Mouse (Mus musculus) neural tube, embryonic 11.5 days (tissue): ENCODE measurements around the gene Oas1h. TPM values are rescaled to one million over a fixed set of nuclear protein-coding genes. Genes with fewer than 3 reads are reported as not detected.

ENCODE experiments used
- ATAC-seq: fragments of 200-750 bp; cut with Nextera tagmentation; 2 replicates; pipeline ENCODE4 v1.8.0; 2017; ENCODE audit warnings: moderate number of reproducible peaks, mild to moderate bottlenecking, moderate TSS enrichment, moderate library complexity; ENCODE audit not compliant: insufficient read depth, low FRiP score, low TSS enrichment
- DNase-seq: peaks from one replicate; pipeline ENCODE4 v3.0.0-alpha.2; 2015; ENCODE audit warnings: low spot score
- H3K27ac ChIP-seq: fragments of 300-500 bp; sonication (generic); 2 replicates; pipeline ENCODE4 v1.5.1; 2014; ENCODE audit warnings: low read depth, mild to moderate bottlenecking, low read length
- H3K27me3 ChIP-seq: fragments of 300-500 bp; sonication (generic); 2 replicates; pipeline ENCODE4 v1.6.1; 2014; ENCODE audit warnings: mild to moderate bottlenecking, low read length, mixed read lengths; ENCODE audit not compliant: control insufficient read depth, insufficient read depth
- H3K36me3 ChIP-seq: fragments of 300-500 bp; sonication (generic); 2 replicates; pipeline ENCODE4 v1.6.1; 2014; ENCODE audit warnings: mild to moderate bottlenecking, low read length, moderate library complexity, mixed read lengths; ENCODE audit not compliant: control insufficient read depth, insufficient read depth
- H3K4me1 ChIP-seq: fragments of 300-500 bp; sonication (generic); 2 replicates; pipeline ENCODE4 v1.6.1; 2014; ENCODE audit warnings: low read length, mixed read lengths; ENCODE audit not compliant: control insufficient read depth, insufficient read depth
- H3K4me2 ChIP-seq: fragments of 300-500 bp; sonication (generic); 2 replicates; pipeline ENCODE4 v1.6.1; 2014; ENCODE audit warnings: low read depth, mild to moderate bottlenecking, moderate library complexity
- H3K4me3 ChIP-seq: fragments of 300-500 bp; sonication (generic); 2 replicates; pipeline ENCODE4 v1.5.1; 2014; ENCODE audit warnings: low read depth, low read length
- H3K9ac ChIP-seq: fragments of 300-500 bp; sonication (generic); 2 replicates; pipeline ENCODE4 v1.6.1; 2014; ENCODE audit warnings: mild to moderate bottlenecking, low read length
- H3K9me3 ChIP-seq: fragments of 300-500 bp; sonication (generic); 2 replicates; pipeline ENCODE4 v1.6.1; 2016; ENCODE audit warnings: low read length; ENCODE audit not compliant: control insufficient read depth
- WGBS: fragments of 180-500 bp; shearing (Covaris S2); extraction: QIAGEN DNeasy Blood & Tissue Kit; methylation state at CpG from one replicate; pipeline ENCODE4 v1.1.7; 2014; 5-methylcytosine and 5-hydroxymethylcytosine counted together
- polyA plus RNA-seq: library from polyadenylated mRNA; unstranded; fragments of >200 nt; fragmentation: Nextera tagmentation; extraction: Ambion mirVana; gene quantifications from 2 replicates; pipeline ENCODE4 v1.2.1, GENCODE M21; 2014

Oas1h gene
- polyA plus RNA-seq: not detected in 2 replicates

- no peaks in the 10 kb centered on the region for H3K36me3 ChIP-seq
- DNase-seq (no peak), ATAC-seq (no peak)
- no peak within 1 kb of the TSS for H3K27ac ChIP-seq
- H3K9me3 ChIP-seq: no peaks in the 10 kb centered on the region
- no peaks in the 10 kb centered on the region for H3K4me1 ChIP-seq
- no peaks in the 10 kb centered on the region for H3K27me3 ChIP-seq
- no peak within 1 kb of the TSS for H3K4me2 ChIP-seq
- 56% methylated on average over 4 of the region's 4 CpGs for WGBS
- no peak within 1 kb of the TSS for H3K4me3 ChIP-seq
- no peak within 1 kb of the TSS for H3K9ac ChIP-seq
Observed at GRCm38 (mm10) chr5:120861121-120861520, at the start of gene Oas1h. Oas1h (plus strand) TSS chr5:120861421.

- 7% methylated on average over 18 of the region's 18 CpGs for WGBS
- no peaks in the 10 kb centered on the region for H3K36me3 ChIP-seq
- H3K4me2 ChIP-seq: peak within 1 kb of the TSS; percentile 41
- peak within 1 kb of the TSS; percentile 15; the same call in 1 of the 2 replicates for H3K4me3 ChIP-seq
- ATAC-seq (no peak; the same call in 1 of the 2 replicates), DNase-seq (peak; percentile 81)
- no peak within 1 kb of the TSS for H3K27ac ChIP-seq
- peaks cover 3% of the 10 kb centered on the region; the same call in 1 of the 2 replicates for H3K4me1 ChIP-seq
- no peaks in the 10 kb centered on the region for H3K9me3 ChIP-seq
- no peaks in the 10 kb centered on the region for H3K27me3 ChIP-seq
- H3K9ac ChIP-seq: peak within 1 kb of the TSS; percentile 27
Observed at GRCm38 (mm10) chr5:120811951-120812819, 49.0 kb upstream of the Oas1h start, which contains the start of gene Oas1c. Oas1c (minus strand) TSS chr5:120812514.

- Histone ChIP-seq H3K9me3 (no peaks in the 10 kb centered on the region), H3K4me2 (peak overlapping the region; percentile 41; the same call in 1 of the 2 replicates), H3K4me1 (peaks cover 3% of the 10 kb centered on the region; the same call in 1 of the 2 replicates), H3K27ac (no peak overlapping the region), H3K4me3 (no peak overlapping the region; the same call in 1 of the 2 replicates), H3K27me3 (no peaks in the 10 kb centered on the region), H3K36me3 (no peaks in the 10 kb centered on the region), H3K9ac (no peak overlapping the region; the same call in 1 of the 2 replicates)
- DNase-seq (no peak), ATAC-seq (no peak)
- WGBS: 87% methylated on average over 6 of the region's 6 CpGs
Observed at GRCm38 (mm10) chr5:120813023-120813422, 48.2 kb upstream of the Oas1h start.

- Histone ChIP-seq H3K36me3 (no peaks in the 10 kb centered on the region), H3K9ac (no peak overlapping the region), H3K27ac (no peak overlapping the region), H3K27me3 (no peaks in the 10 kb centered on the region), H3K4me2 (no peak overlapping the region), H3K4me1 (peaks cover 3% of the 10 kb centered on the region; the same call in 1 of the 2 replicates), H3K4me3 (no peak overlapping the region), H3K9me3 (peaks cover 3% of the 10 kb centered on the region; the same call in 1 of the 2 replicates)
- no peak for DNase-seq
- ATAC-seq: no peak
- 62% methylated on average over 3 of the region's 3 CpGs for WGBS
Observed at GRCm38 (mm10) chr5:120815949-120816348, 45.3 kb upstream of the Oas1h start.

GRCm38 (mm10) chr5:120818999-120819398, 42.2 kb upstream of the Oas1h start:
- no peak overlapping the region for H3K27ac ChIP-seq
- H3K9me3 ChIP-seq: peaks cover 3% of the 10 kb centered on the region; the same call in 1 of the 2 replicates
- no peak overlapping the region for H3K4me2 ChIP-seq
- DNase-seq: no peak
- H3K27me3 ChIP-seq: no peaks in the 10 kb centered on the region
- no peaks in the 10 kb centered on the region for H3K4me1 ChIP-seq
- no peak for ATAC-seq
- no peak overlapping the region for H3K9ac ChIP-seq
- H3K36me3 ChIP-seq: no peaks in the 10 kb centered on the region
- no peak overlapping the region for H3K4me3 ChIP-seq

- 82% methylated on average over 4 of the region's 4 CpGs for WGBS
- ATAC-seq (no peak), DNase-seq (no peak)
- Histone ChIP-seq H3K4me1 (no peaks in the 10 kb centered on the region), H3K9ac (no peak overlapping the region), H3K9me3 (no peaks in the 10 kb centered on the region), H3K36me3 (no peaks in the 10 kb centered on the region), H3K4me3 (no peak overlapping the region), H3K4me2 (no peak overlapping the region), H3K27me3 (no peaks in the 10 kb centered on the region), H3K27ac (no peak overlapping the region)
Observed at GRCm38 (mm10) chr5:120831031-120831430, 30.2 kb upstream of the Oas1h start.

- no peak overlapping the region for H3K9ac ChIP-seq
- ATAC-seq: no peak
- no peaks in the 10 kb centered on the region for H3K27me3 ChIP-seq
- H3K36me3 ChIP-seq: no peaks in the 10 kb centered on the region
- WGBS: 10% methylated on average over 17 of the region's 17 CpGs
- no peak overlapping the region for H3K4me3 ChIP-seq
- no peaks in the 10 kb centered on the region for H3K9me3 ChIP-seq
- H3K4me1 ChIP-seq: no peaks in the 10 kb centered on the region
- DNase-seq: no peak
- no peak overlapping the region for H3K27ac ChIP-seq
- H3K4me2 ChIP-seq: no peak overlapping the region
Observed at GRCm38 (mm10) chr5:120833335-120834280, 27.6 kb upstream of the Oas1h start.

GRCm38 (mm10) chr5:120836731-120837585, 24.3 kb upstream of the Oas1h start:
- H3K4me2 ChIP-seq: no peak overlapping the region
- DNase-seq (peak; percentile 48), ATAC-seq (no peak)
- no peaks in the 10 kb centered on the region for H3K36me3 ChIP-seq
- H3K9me3 ChIP-seq: no peaks in the 10 kb centered on the region
- H3K4me1 ChIP-seq: no peaks in the 10 kb centered on the region
- no peaks in the 10 kb centered on the region for H3K27me3 ChIP-seq
- H3K4me3 ChIP-seq: no peak overlapping the region
- no peak overlapping the region for H3K9ac ChIP-seq
- H3K27ac ChIP-seq: no peak overlapping the region
- WGBS: 9% methylated on average over 8 of the region's 8 CpGs
